Mouse (Mus musculus) midbrain, embryonic 12.5 days (tissue): ENCODE data around the gene Ttc39b. TPM values are rescaled to one million over a fixed set of nuclear protein-coding genes. Genes with fewer than 3 reads are reported as not detected.

Experiments
- ATAC-seq: fragments of 200-750 bp; cut with Nextera tagmentation; 2 replicates; pipeline ENCODE4 v1.8.0; 2017; ENCODE audit warnings: low read depth, moderate TSS enrichment, moderate library complexity; ENCODE audit not compliant: low FRiP score
- H3K27ac ChIP-seq: fragments of 300-500 bp; sonication (generic); replicated peaks from 2 replicates; pipeline ENCODE4 v1.5.1; 2016; ENCODE audit warnings: mild to moderate bottlenecking
- H3K27me3 ChIP-seq: fragments of 300-500 bp; sonication (generic); 2 replicates; pipeline ENCODE4 v1.6.1; 2016; ENCODE audit warnings: mild to moderate bottlenecking
- H3K36me3 ChIP-seq: fragments of 300-500 bp; sonication (generic); 2 replicates; pipeline ENCODE4 v1.6.1; 2016
- H3K4me1 ChIP-seq: fragments of 300-500 bp; sonication (generic); 2 replicates; pipeline ENCODE4 v1.6.1; 2016
- H3K4me2 ChIP-seq: fragments of 300-500 bp; sonication (generic); replicated peaks from 2 replicates; pipeline ENCODE4 v1.6.1; 2016; ENCODE audit warnings: mild to moderate bottlenecking, moderate library complexity
- H3K4me3 ChIP-seq: fragments of 300-500 bp; sonication (generic); 2 replicates; pipeline ENCODE4 v1.5.1; 2016; ENCODE audit warnings: mild to moderate bottlenecking
- H3K9ac ChIP-seq: fragments of 300-500 bp; sonication (generic); replicated peaks from 2 replicates; pipeline ENCODE4 v1.6.1; 2016; ENCODE audit warnings: mild to moderate bottlenecking, moderate library complexity
- H3K9me3 ChIP-seq: fragments of 300-500 bp; sonication (generic); 2 replicates; pipeline ENCODE4 v1.6.1; 2016; ENCODE audit warnings: mild to moderate bottlenecking
- WGBS: fragments of 180-500 bp; shearing (Covaris S2); methylation state at CpG from one replicate; pipeline ENCODE4 v1.1.7; 2016; 5-methylcytosine and 5-hydroxymethylcytosine counted together
- polyA plus RNA-seq: library from polyadenylated mRNA; unstranded; fragments of >200 nt; fragmentation: Nextera tagmentation; extraction: Ambion mirVana; gene quantifications from 2 replicates; pipeline ENCODE4 v1.2.1, GENCODE M21; 2016

The Ttc39b gene
- polyA plus RNA-seq, 1 experiment from 2014 or later: 3.3 TPM

DNA sequence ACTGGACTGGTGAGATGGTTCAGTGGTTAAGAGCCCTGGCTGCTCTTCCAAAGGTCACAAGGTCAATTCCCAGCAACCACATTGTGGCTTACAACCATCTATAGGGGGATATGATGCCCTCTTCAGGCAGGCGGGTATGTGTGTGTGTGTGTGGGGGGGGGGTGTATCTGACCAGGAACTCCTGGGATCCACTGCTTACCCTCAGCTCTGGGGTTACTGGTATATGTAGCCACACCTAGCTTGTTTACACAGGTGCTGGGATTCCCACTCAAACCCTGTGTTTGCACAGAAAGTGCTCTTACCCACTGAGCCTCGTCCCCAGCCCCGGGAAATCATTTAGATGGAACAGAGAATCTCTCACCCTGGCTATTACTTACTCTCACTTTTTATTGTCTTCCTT, 13.7 kb upstream of the Ttc39b start:
- 77% methylated on average over 3 of the region's 3 CpGs for WGBS
- no peak overlapping the region for H3K9ac ChIP-seq
- no peaks in the 10 kb centered on the region for H3K27me3 ChIP-seq
- H3K9me3 ChIP-seq: no peaks in the 10 kb centered on the region
- H3K27ac ChIP-seq: no peak overlapping the region
- H3K36me3 ChIP-seq: no peaks in the 10 kb centered on the region
- no peak overlapping the region for H3K4me2 ChIP-seq
- H3K4me1 ChIP-seq: no peaks in the 10 kb centered on the region
- no peak for ATAC-seq
- no peak overlapping the region for H3K4me3 ChIP-seq

DNA sequence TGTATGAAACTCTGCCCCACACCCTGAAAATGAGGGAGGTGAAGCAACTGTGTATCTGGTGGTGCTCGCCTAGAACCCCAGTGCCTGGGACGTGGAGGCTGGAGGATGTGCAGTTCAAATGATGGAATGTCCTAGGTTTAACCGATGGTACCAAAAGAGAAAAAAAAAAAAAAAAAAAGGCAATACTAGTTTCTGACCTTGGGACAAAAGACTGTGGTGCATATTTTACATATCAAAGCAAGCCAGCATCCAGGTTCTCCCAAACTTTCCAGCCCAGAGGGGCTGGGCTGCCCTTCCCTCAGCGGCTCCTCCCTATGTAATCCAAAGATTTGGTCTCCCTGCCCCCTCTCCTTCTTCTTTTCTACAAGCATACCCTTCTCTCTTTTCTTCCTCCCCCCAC, 6.3 kb upstream of the Ttc39b start:
- H3K9ac ChIP-seq: no peak overlapping the region
- no peak overlapping the region for H3K4me2 ChIP-seq
- 77% methylated on average over 4 of the region's 4 CpGs for WGBS
- H3K27ac ChIP-seq: no peak overlapping the region
- H3K36me3 ChIP-seq: no peaks in the 10 kb centered on the region
- no peaks in the 10 kb centered on the region for H3K9me3 ChIP-seq
- H3K4me3 ChIP-seq: no peak overlapping the region
- peaks cover 9% of the 10 kb centered on the region; the same call in 1 of the 2 replicates for H3K27me3 ChIP-seq
- ATAC-seq: no peak
- H3K4me1 ChIP-seq: no peaks in the 10 kb centered on the region

DNA sequence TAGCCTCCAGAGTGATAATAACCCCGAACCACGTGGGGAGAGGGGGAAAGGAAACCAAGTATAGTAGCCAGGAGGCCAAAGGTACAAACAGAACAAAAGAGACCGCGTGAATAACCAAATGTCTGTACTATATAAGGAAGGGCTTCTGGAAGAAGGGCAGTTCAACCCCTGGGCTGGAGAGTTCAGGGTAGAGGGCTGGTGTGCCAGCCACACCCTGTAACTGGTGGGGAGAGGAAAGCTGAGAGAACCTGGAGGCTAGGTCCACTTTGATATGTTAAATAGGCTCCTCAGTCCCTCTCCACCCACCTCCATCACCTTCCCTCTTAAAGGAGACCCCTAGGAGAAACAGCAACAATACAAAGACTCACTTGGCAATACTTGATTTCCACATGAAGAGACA, 5.6 kb upstream of the Ttc39b start:
- peaks cover 14% of the 10 kb centered on the region for H3K27me3 ChIP-seq
- no peaks in the 10 kb centered on the region for H3K4me1 ChIP-seq
- no peak overlapping the region for H3K9ac ChIP-seq
- no peaks in the 10 kb centered on the region for H3K9me3 ChIP-seq
- no peaks in the 10 kb centered on the region for H3K36me3 ChIP-seq
- H3K4me2 ChIP-seq: no peak overlapping the region
- H3K27ac ChIP-seq: no peak overlapping the region
- WGBS: 63% methylated on average over 4 of the region's 4 CpGs
- H3K4me3 ChIP-seq: no peak overlapping the region
- ATAC-seq: no peak

DNA sequence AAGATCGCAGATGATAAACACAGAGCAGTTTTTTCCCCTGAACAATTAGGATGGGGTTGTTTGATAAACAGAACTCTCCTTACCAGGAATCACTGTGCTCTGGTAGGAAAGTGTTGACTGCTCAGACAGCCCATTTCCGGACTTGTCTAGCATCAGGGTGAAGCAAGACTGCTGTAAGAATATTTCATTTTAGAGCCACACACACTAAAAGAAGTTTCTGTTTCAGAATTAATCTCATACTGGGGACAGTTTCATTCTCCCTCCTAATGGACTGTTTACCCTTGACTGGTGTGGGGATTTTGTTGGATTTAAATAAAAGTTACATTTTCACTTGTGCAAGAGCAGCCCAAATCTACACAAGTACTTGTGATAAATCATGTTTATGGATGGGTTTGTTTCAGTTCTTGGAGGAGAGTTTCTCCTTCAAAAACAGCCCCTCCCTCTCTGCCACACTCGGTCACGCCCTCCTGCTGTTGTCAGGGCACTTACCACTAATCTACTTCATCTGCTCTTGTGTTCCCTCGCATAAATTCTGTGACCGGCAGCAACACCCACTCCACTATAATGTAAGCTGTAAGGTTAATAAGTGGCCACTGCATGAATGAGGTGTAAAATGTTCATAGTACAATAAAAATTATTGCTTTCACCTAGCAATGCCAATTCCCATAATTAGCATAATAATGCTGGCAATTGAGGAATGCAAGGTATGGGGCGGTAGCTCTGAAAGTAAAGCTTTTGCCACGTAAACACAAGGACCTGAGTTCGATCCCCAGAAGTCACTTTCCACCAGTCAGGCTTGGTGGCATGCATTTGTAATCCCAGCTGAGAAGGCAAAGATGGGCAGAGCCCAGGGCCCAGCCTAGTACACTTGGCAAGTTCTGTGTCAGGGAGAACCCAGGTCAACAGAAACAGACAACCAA, 4.2 kb upstream of the Ttc39b start:
- ATAC-seq: no peak
- Histone ChIP-seq H3K27me3 (peaks cover 15% of the 10 kb centered on the region), H3K9me3 (no peaks in the 10 kb centered on the region), H3K4me1 (peaks cover 4% of the 10 kb centered on the region; the same call in 1 of the 2 replicates), H3K4me2 (no peak overlapping the region), H3K36me3 (no peaks in the 10 kb centered on the region), H3K27ac (no peak overlapping the region), H3K4me3 (no peak overlapping the region), H3K9ac (no peak overlapping the region)
- WGBS: 53% methylated on average over 9 of the region's 9 CpGs

DNA sequence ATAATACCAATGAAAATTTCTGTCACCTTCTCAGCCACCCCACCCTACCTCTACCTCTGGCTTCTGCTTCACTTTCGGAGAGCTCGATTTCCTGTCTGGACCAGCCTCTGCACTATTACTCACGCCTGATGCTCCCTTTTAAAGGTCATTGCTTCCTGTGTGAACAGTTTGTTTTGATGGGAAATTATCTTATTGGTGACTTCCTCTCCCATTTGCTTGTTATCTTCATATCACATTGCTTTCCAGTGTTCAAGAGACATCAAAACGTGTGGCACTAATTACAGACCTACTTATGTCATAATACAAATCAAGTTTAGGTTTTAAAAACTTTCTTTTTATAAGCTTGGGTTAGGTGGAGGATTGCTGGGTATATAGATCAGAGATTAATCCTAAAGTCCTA, 3.5 kb upstream of the Ttc39b start:
- no peak overlapping the region for H3K4me2 ChIP-seq
- no peak overlapping the region for H3K27ac ChIP-seq
- H3K27me3 ChIP-seq: peaks cover 21% of the 10 kb centered on the region
- ATAC-seq: no peak
- H3K36me3 ChIP-seq: no peaks in the 10 kb centered on the region
- no peak overlapping the region for H3K9ac ChIP-seq
- no peaks in the 10 kb centered on the region for H3K9me3 ChIP-seq
- H3K4me1 ChIP-seq: peaks cover 4% of the 10 kb centered on the region; the same call in 1 of the 2 replicates
- no peak overlapping the region for H3K4me3 ChIP-seq
- WGBS: 85% methylated on average over 4 of the region's 4 CpGs

DNA sequence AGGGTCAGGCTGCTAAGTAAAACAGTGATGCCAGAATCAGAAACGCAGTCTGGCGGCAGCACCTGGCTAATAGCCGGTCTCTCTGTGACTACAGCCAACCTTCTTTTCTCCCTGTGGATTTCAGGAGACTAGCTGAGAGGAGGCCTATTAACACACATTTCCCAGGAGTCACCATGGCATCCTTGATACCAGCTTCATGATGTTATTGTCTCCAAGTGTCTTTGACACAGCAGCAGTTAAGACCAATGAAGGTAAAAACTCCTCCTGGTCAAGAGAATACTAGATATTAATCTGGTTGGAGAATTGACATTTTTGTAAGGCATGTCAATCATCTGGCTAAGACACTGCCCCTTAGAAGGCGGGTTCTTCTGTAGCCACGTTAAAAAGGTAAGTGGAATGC, 1.3 kb upstream of the Ttc39b start:
- WGBS: 56% methylated on average over 5 of the region's 5 CpGs
- no peak overlapping the region for H3K4me2 ChIP-seq
- no peak overlapping the region for H3K4me3 ChIP-seq
- peaks cover 26% of the 10 kb centered on the region for H3K27me3 ChIP-seq
- no peak for ATAC-seq
- H3K27ac ChIP-seq: no peak overlapping the region
- no peak overlapping the region for H3K9ac ChIP-seq
- peaks cover 4% of the 10 kb centered on the region; the same call in 1 of the 2 replicates for H3K4me1 ChIP-seq
- no peaks in the 10 kb centered on the region for H3K36me3 ChIP-seq
- no peaks in the 10 kb centered on the region for H3K9me3 ChIP-seq

DNA sequence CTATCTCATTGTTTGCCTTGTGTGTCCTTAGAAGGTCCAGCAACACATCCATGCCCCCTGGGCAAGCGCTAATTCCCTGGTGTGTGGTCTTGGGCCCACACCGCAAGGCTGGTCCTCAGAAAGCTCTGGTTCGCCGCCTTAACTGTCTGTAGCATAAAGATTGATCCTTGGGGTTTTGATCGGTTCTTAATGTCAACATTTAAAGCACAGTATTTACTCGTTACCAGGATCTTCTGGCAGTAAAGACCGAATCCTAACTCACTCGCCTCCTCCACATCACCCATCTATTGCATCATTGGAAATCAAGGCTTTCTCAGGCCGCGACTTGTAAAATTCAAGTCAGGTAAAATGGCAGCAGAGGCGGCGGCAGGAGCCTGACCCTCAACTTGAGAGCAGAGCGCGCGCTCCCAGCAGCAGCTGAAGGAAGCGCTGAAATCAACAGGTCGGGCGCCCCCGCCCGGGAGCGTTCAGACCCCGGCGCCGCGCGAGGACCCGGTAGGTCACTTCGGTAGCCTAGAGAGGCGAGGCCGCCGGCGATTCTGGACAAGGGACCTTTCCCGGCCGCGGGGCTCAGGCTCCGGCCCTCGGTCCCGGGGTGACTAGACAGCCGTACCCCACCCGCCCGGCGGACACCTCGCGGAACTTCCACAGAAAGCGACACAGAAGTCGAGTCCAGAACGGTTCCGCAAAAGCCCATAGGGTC, 703 bp downstream of the Ttc39b start:
- peak; percentile 67 for ATAC-seq
- H3K9me3 ChIP-seq: no peaks in the 10 kb centered on the region
- peak overlapping the region; percentile 64 for H3K4me3 ChIP-seq
- H3K36me3 ChIP-seq: no peaks in the 10 kb centered on the region
- no peak overlapping the region for H3K27ac ChIP-seq
- peaks cover 4% of the 10 kb centered on the region; the same call in 1 of the 2 replicates for H3K4me1 ChIP-seq
- WGBS: 4% methylated on average over 47 of the region's 48 CpGs
- peak overlapping the region; percentile 96 for H3K4me2 ChIP-seq
- peaks cover 26% of the 10 kb centered on the region for H3K27me3 ChIP-seq
- peak overlapping the region; percentile 42 for H3K9ac ChIP-seq

DNA sequence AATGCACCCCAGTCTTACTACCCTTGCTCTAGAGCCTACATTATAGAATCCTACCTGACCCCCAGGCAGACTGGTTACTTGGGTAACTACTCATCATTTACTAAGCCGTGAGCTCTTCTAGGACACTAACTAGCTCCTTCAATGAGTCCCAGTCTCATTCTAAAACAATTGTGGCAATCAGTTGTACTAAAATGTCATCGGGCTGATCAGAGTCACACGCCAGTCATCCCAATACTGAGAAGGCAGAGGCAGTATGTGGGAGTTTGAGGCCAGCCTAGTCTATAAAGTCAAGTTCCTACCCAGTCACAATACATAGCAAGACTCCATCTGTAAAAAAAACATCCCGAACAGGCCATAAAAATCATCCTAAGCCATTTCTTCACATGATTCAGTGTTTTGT, 4.3 kb downstream of the Ttc39b start:
- WGBS: 94% methylated on average over 4 of the region's 4 CpGs
- no peak overlapping the region for H3K9ac ChIP-seq
- peaks cover 4% of the 10 kb centered on the region; the same call in 1 of the 2 replicates for H3K4me1 ChIP-seq
- H3K27ac ChIP-seq: no peak overlapping the region
- no peak overlapping the region for H3K4me3 ChIP-seq
- H3K36me3 ChIP-seq: no peaks in the 10 kb centered on the region
- H3K27me3 ChIP-seq: peaks cover 12% of the 10 kb centered on the region
- no peaks in the 10 kb centered on the region for H3K9me3 ChIP-seq
- H3K4me2 ChIP-seq: no peak overlapping the region
- ATAC-seq: no peak

DNA sequence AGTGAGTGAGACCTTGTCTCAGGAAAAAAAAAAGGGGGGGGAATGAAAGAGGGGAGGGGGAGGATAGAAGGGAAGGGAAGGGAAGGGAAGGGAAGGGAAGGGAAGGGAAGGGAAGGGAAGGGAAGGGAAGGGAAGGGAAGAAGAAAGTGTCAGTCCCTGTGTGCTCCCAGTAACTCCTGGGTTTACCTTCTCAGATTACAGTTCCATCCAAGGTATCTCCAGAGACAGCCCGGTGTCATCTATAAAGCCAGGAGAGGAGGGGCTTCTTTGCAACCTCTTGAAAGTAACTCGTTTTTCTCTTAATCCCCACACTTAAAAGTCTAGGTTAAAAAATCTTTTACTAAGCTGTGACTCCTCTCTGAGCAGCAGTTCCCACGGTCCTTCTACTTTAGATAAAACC, 5.3 kb downstream of the Ttc39b start:
- WGBS: 50% methylated on average over 3 of the region's 3 CpGs
- no peak overlapping the region for H3K4me2 ChIP-seq
- no peaks in the 10 kb centered on the region; the same call in 1 of the 2 replicates for H3K4me1 ChIP-seq
- H3K9me3 ChIP-seq: no peaks in the 10 kb centered on the region
- peaks cover 12% of the 10 kb centered on the region for H3K27me3 ChIP-seq
- no peaks in the 10 kb centered on the region for H3K36me3 ChIP-seq
- H3K4me3 ChIP-seq: no peak overlapping the region
- no peak for ATAC-seq
- no peak overlapping the region for H3K9ac ChIP-seq
- H3K27ac ChIP-seq: no peak overlapping the region

DNA sequence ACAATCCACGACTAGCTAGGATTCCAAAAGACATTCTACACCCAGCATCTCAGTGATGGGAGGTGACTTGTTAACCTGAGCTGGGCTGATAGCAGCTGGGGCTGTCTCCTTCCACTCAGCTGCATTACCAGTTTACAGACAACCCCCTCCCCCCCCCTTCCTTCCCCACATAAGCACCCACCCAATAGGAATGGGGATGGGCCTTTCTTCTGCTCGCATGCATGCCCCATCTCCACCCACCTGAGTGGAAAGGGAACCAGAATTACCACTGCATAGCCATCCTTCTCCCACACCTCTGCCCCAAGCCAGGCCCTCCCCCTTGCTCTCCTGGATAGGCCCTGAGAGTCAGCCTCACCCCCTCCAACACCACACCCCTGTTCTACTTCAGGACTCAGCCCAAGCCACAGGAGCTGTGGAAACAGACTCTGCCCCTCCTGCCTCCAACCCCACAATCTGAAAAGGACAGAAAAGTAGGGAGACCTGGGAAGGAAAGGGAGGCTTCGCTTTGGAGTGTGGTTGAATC, 6.2 kb downstream of the Ttc39b start:
- Histone ChIP-seq H3K4me2 (no peak overlapping the region), H3K9me3 (no peaks in the 10 kb centered on the region), H3K9ac (no peak overlapping the region), H3K27me3 (peaks cover 7% of the 10 kb centered on the region), H3K27ac (no peak overlapping the region), H3K4me3 (no peak overlapping the region), H3K4me1 (no peaks in the 10 kb centered on the region; the same call in 1 of the 2 replicates), H3K36me3 (no peaks in the 10 kb centered on the region)
- ATAC-seq: no peak
- 78% methylated on average over 3 of the region's 3 CpGs for WGBS

DNA sequence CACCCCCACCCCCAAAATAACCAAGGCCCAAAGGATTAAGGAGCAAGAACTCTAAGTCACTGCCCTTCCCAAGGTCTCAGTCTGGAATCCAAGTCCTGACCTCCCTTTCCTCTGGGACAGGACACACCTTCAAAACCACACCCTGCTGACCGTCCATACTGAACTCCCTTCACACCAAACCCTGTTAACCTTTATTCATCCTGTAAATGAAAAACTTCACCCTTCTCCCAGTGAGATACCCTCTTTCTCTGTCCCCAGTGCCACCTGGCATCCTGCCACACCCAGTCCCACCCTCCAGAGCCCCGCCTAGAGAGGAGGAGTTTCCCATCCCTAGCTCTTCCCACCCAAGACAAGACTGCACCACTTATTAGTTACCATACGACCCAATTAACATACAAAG, 7.3 kb downstream of the Ttc39b start:
- ATAC-seq: no peak
- Histone ChIP-seq H3K4me1 (no peaks in the 10 kb centered on the region), H3K9ac (no peak overlapping the region), H3K9me3 (no peaks in the 10 kb centered on the region), H3K27me3 (no peaks in the 10 kb centered on the region; the same call in 1 of the 2 replicates), H3K27ac (no peak overlapping the region), H3K4me3 (no peak overlapping the region), H3K36me3 (no peaks in the 10 kb centered on the region), H3K4me2 (no peak overlapping the region)
- 66% methylated on average over 3 of the region's 3 CpGs for WGBS

DNA sequence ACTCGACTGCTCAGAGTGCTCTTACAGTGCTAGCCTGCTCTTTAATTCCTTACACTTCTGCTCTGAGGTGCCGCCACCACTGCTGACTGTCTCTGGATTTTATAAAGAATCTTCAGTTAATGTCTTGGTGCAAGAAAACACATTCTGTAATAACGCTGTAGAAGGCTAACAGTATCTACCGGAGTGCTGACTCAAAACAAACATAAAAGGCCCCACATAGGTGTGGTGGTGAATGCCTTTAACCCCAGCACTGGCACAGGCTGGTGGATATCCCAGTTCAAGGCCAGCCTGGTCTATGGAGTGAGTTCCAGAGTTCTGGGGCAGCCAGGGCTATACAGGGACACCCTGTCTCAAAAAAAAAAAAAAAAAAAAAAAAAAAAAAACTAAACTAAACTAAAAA, 8.1 kb downstream of the Ttc39b start:
- WGBS: 79% methylated on average over 4 of the region's 4 CpGs

More for the DNA sequence above, 8.1 kb downstream of the Ttc39b start:
- H3K9ac ChIP-seq: no peak overlapping the region
- H3K4me3 ChIP-seq: no peak overlapping the region
- no peak for ATAC-seq
- H3K4me2 ChIP-seq: no peak overlapping the region
- no peaks in the 10 kb centered on the region for H3K9me3 ChIP-seq
- no peaks in the 10 kb centered on the region for H3K36me3 ChIP-seq
- no peak overlapping the region for H3K27ac ChIP-seq
- no peaks in the 10 kb centered on the region for H3K27me3 ChIP-seq
- no peaks in the 10 kb centered on the region for H3K4me1 ChIP-seq
